Mouse (Mus musculus) CH12.LX (cell line): Measurements from ENCODE around the gene Il11ra1. TPM values are rescaled to one million over a fixed set of nuclear protein-coding genes. Genes with fewer than 3 reads are reported as not detected.
A peak's percentile ranks its signal among the peaks of the same experiment; 100 is the strongest.
"Not testable (repeated sequence)": the region's sequence is repeated elsewhere in the genome, so short reads cannot be mapped to it uniquely, and the experiment has no call there.

Experiments
- DNase-seq: peaks from one replicate; pipeline ENCODE4 v3.0.0-alpha.2; 2013; ENCODE audit errors: extremely low read depth
- H3K27ac ChIP-seq: 2 replicates; pipeline ENCODE4 v1.5.1; 2012; ENCODE audit warnings: low read depth, mild to moderate bottlenecking, control low read depth, moderate library complexity; ENCODE audit not compliant: insufficient read depth
- H3K27me3 ChIP-seq: replicated peaks from 2 replicates; pipeline ENCODE3; 2012; ENCODE audit warnings: inconsistent platforms
- H3K36me3 ChIP-seq, 2 experiments: replicated peaks in 1 of 2; 2 replicates each; pipeline versions ENCODE3 to v1.6.1; 2012; ENCODE audit warnings: inconsistent platforms in 1 of 2, low read length in 1 of 2, mild to moderate bottlenecking in 1 of 2, mixed read lengths in 1 of 2, moderate library complexity in 1 of 2; ENCODE audit not compliant: control insufficient read depth in 1 of 2, insufficient read depth in 1 of 2
- H3K4me1 ChIP-seq, 2 experiments: 2 replicates each; pipeline ENCODE4 v1.6.1; 2012; ENCODE audit warnings: inconsistent platforms in 1 of 2, moderate library complexity in 1 of 2; ENCODE audit not compliant: insufficient read depth in 2 of 2, control insufficient read depth in 1 of 2
- H3K4me2 ChIP-seq: 2 replicates; pipeline ENCODE4 v1.6.1; 2012; ENCODE audit warnings: low read depth, mild to moderate bottlenecking, control low read depth; ENCODE audit not compliant: poor library complexity, insufficient read depth, severe bottlenecking
- H3K4me3 ChIP-seq, 3 experiments: fragments of 150-350 bp in 1 of 3; sonication (generic) in 1 of 3; replicated peaks in 1 of 3; 2 replicates each; pipeline versions ENCODE3 to v1.5.1; 2011 to 2012; ENCODE audit warnings: low read depth in 2 of 3, low read length in 2 of 3, mild to moderate bottlenecking in 2 of 3, moderate library complexity in 2 of 3, control low read depth in 1 of 3, improper control_type of control experiment in 1 of 3, inconsistent platforms in 1 of 3, mixed read lengths in 1 of 3; ENCODE audit not compliant: poor library complexity in 1 of 3
- H3K79me2 ChIP-seq: replicated peaks from 2 replicates; pipeline ENCODE4 v1.6.1; 2012; ENCODE audit warnings: mild to moderate bottlenecking, moderate library complexity; ENCODE audit not compliant: control insufficient read depth, poor library complexity, insufficient read depth, severe bottlenecking; ENCODE audit errors: extremely low read depth
- H3K9ac ChIP-seq: 2 replicates; pipeline ENCODE4 v1.6.1; 2012; ENCODE audit warnings: low read depth, mild to moderate bottlenecking, control low read depth, moderate library complexity; ENCODE audit not compliant: insufficient read depth
- H3K9me3 ChIP-seq: replicated peaks from 2 replicates; pipeline ENCODE3; 2012; ENCODE audit warnings: low read length, inconsistent platforms, mixed read lengths
- BHLHE40 ChIP-seq: IDR thresholded peaks from 2 replicates; pipeline ENCODE4 v1.6.1; 2011; ENCODE audit warnings: mild to moderate bottlenecking, low read depth, low read length, improper control_type of control experiment
- CTCF ChIP-seq, 2 experiments: IDR thresholded peaks in 1 of 2; conservative IDR thresholded peaks in 1 of 2; 2 replicates each; pipeline ENCODE4 v1.5.1; 2011 to 2012; ENCODE audit warnings: low read depth in 2 of 2, low read length in 2 of 2, improper control_type of control experiment in 1 of 2, inconsistent platforms in 1 of 2, mild to moderate bottlenecking in 1 of 2, moderate library complexity in 1 of 2
- IRF4 ChIP-seq: IDR thresholded peaks from 2 replicates; pipeline ENCODE4 v1.6.1; 2014; ENCODE audit warnings: low read depth, mild to moderate bottlenecking, inconsistent platforms, low read length, improper control_type of control experiment
- JUN ChIP-seq: IDR thresholded peaks from 2 replicates; pipeline ENCODE4 v1.6.1; 2011; ENCODE audit warnings: low read depth, mild to moderate bottlenecking, low read length, improper control_type of control experiment, moderate library complexity; ENCODE audit not compliant: insufficient read depth
- MAZ ChIP-seq: IDR thresholded peaks from 2 replicates; pipeline ENCODE4 v1.6.1; 2012; ENCODE audit warnings: low read depth, mild to moderate bottlenecking, inconsistent platforms, low read length, improper control_type of control experiment, moderate library complexity
- NELFE ChIP-seq: IDR thresholded peaks from 2 replicates; pipeline ENCODE4 v1.6.1; 2011; ENCODE audit warnings: low read depth, low read length, improper control_type of control experiment
- RAD21 ChIP-seq: IDR thresholded peaks from 2 replicates; pipeline ENCODE4 v1.6.1; 2011; ENCODE audit warnings: low read depth, mild to moderate bottlenecking, low read length, improper control_type of control experiment, moderate library complexity
- SMC3 ChIP-seq: IDR thresholded peaks from 2 replicates; pipeline ENCODE4 v1.6.1; 2011; ENCODE audit warnings: low read depth, low read length, improper control_type of control experiment
- ZC3H11A ChIP-seq: IDR thresholded peaks from 2 replicates; pipeline ENCODE4 v1.6.1; 2012; ENCODE audit warnings: low read depth, mild to moderate bottlenecking, inconsistent platforms, low read length, improper control_type of control experiment
- dilution Hi-C: fragments of 300-500 bp; cut with MboI; formaldehyde crosslinking; loops from 2 replicates; pipeline ENCODE4 v1.14.3; 2020; ENCODE audit warnings: low sequenced_read_pairs; ENCODE audit not compliant: extremely low pct_unique_long_range_greater_than_20kb, extremely low pct_ligation_motif_present
- in situ Hi-C: fragments of 300-500 bp; cut with MboI; formaldehyde crosslinking; loops from 3 replicates; pipeline ENCODE4 v1.14.3; 2019; ENCODE audit warnings: low sequenced_read_pairs, low pct_ligation_motif_present, low pct_unique_long_range_greater_than_20kb, mixed read lengths
- polyA plus RNA-seq: library from polyadenylated mRNA; unstranded; fragments of >175 nt; gene quantifications from 2 replicates; pipeline ENCODE4 v1.2.1, GENCODE M21; 2012; ENCODE audit warnings: low read depth; ENCODE audit not compliant: insufficient read length
- total RNA-seq, 2 experiments: library from RNA; depleted of rRNA; stranded (reverse); fragments of 300-350 nt in 1 of 2; fragments of >200 nt in 1 of 2; gene quantifications; 2 replicates each; pipeline ENCODE4 v1.2.3; 2012 to 2014

Il11ra1 gene
- total RNA-seq (2012; rRNA removed) (4.2 and 5.7 TPM in 2 replicates), total RNA-seq (2014; rRNA removed) (1.2 and 1.3 TPM in 2 replicates), polyA plus RNA-seq (4.8 and 6.9 TPM in 2 replicates)

- H3K4me1 ChIP-seq, DNase-seq, H3K4me2 ChIP-seq, H3K27ac ChIP-seq, dilution Hi-C loops, H3K36me3 ChIP-seq, H3K4me3 ChIP-seq, H3K9ac ChIP-seq, H3K9me3 ChIP-seq, in situ Hi-C loops, H3K79me2 ChIP-seq: not testable (repeated sequence)
- H3K27me3 ChIP-seq: peaks cover 17% of the 10 kb centered on the region
These were observed at the start of gene Il11ra1 for GRCm38 (mm10) chr4:41699783-41700182. Gene Il11ra1, plus strand, starts transcription at chr4:41699989.

GRCm38 (mm10) chr4:41653296-41653695 is 46.5 kb upstream of the Il11ra1 start:
- Histone ChIP-seq H3K36me3 (no peaks in the 10 kb centered on the region), H3K4me1 (peaks cover 0 to 3% of the 10 kb centered on the region in 2 experiments; a peak in 1 of 4 replicates), H3K9me3 (no peaks in the 10 kb centered on the region), H3K4me2 (no peak overlapping the region), H3K27ac (no peak overlapping the region), H3K27me3 (peaks cover 75% of the 10 kb centered on the region), H3K9ac (no peak overlapping the region), H3K79me2 (no peaks in the 10 kb centered on the region), H3K4me3 (no peak overlapping the region)
- TF ChIP-seq RAD21: peak; percentile 68
- TF ChIP-seq IRF4: peak; percentile 24; the same call in 1 of the 2 replicates
- TF ChIP-seq MAZ: no peak
- TF ChIP-seq ZC3H11A: peak; percentile 37; the same call in 1 of the 2 replicates
- TF ChIP-seq JUN: no peak
- peak; percentile 24 to 87; a peak in 3 of 4 replicates for TF ChIP-seq CTCF (conservative IDR thresholded peaks at IDR 0.05 in 1 of 2, IDR thresholded peaks at IDR 0.05 in 1 of 2; ENCODE audit: low read depth in 2 of 2, low read length in 2 of 2)
- TF ChIP-seq NELFE: 0 out of 2 replicates have a peak, but pooled peaks have one; percentile 27
- TF ChIP-seq SMC3: peak; percentile 95
- dilution Hi-C loops (no loop called here), in situ Hi-C loops (loop anchor here (10.0 kb wide), 1 partner anchor 48 kb away; no protein-coding TSS in a partner anchor)
- DNase-seq: peak; percentile 72

GRCm38 (mm10) chr4:41653730-41654129 is 46.1 kb upstream of the Il11ra1 start:
- Histone ChIP-seq H3K27me3 (peaks cover 76% of the 10 kb centered on the region), H3K4me1 (peaks cover 0 to 5% of the 10 kb centered on the region in 2 experiments; a peak in 1 of 4 replicates), H3K9ac (no peak overlapping the region), H3K27ac (no peak overlapping the region), H3K36me3 (no peaks in the 10 kb centered on the region), H3K4me2 (no peak overlapping the region), H3K9me3 (no peaks in the 10 kb centered on the region), H3K4me3 (no peak overlapping the region), H3K79me2 (no peaks in the 10 kb centered on the region)
- DNase-seq: no peak
- TF ChIP-seq BHLHE40 (0 out of 2 replicates have a peak, but pooled peaks have one; percentile 12), IRF4 (no peak)
- dilution Hi-C loops (no loop called here), in situ Hi-C loops (loop anchor here (10.0 kb wide), 1 partner anchor 49 kb away; no protein-coding TSS in a partner anchor)
